Mouse (Mus musculus): ENCODE measurements at regions not wholly inside any gene's neighbourhood (a gene's known extent, or its start where the extent isn't known, plus 50 kb on each side); places are given as distances from the start of the nearest gene placed in this dataset.

- H3K27me3 ChIP-seq (ENCODE audit: control insufficient read depth, insufficient read depth, insufficient read length): no peaks in the 10 kb centered on the region
- no peak overlapping the region for H3K4me3 ChIP-seq
- no peaks in the 10 kb centered on the region for H3K79me2 ChIP-seq (ENCODE audit: control insufficient read depth, insufficient read depth)
- no peak overlapping the region for H3ac ChIP-seq (ENCODE audit: control insufficient read depth, insufficient read length)
- no peak overlapping the region for H3K4me2 ChIP-seq (ENCODE audit: low read depth)
- H3K36me3 ChIP-seq (ENCODE audit: control insufficient read depth, insufficient read depth): no peaks in the 10 kb centered on the region
- TF ChIP-seq TCF12 (IDR thresholded peaks at IDR 0.05; ENCODE audit: insufficient read depth, poor library complexity, severe bottlenecking) (no peak), MYOD1 (IDR thresholded peaks at IDR 0.05; ENCODE audit: control insufficient read depth in 1 of 3, insufficient read length in 2 of 3, low read depth in 2 of 3) (no peak), USF1 (IDR thresholded peaks at IDR 0.05; ENCODE audit: low read depth) (no peak), CEBPB (IDR thresholded peaks at IDR 0.05; ENCODE audit: insufficient read depth, poor library complexity, severe bottlenecking) (no peak)
These were observed 134.1 kb downstream of the Alx1 start for GRCm38 (mm10) chr10:102895952-102896351.

DNA sequence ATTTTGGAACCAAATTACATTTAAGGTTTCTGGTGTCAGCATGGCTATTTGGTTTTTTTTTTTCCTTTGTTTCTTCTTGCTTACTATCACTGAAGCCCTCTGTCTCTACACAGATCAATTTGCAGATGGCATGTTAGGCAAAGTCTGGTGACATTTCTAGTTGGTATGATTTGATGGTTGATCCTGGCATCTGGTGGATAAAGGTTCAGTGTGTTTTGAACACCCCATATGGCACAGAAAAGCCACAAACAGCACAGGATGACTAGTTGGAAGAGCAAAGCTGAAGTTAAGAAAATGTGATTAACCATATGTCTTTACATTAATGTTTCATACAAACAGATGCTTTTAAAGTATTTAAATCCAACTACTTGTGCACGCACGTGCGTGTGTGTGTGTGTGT, 137.6 kb downstream of the Alx1 start:
- H3K79me2 ChIP-seq (ENCODE audit: control insufficient read depth, insufficient read depth): no peaks in the 10 kb centered on the region
- no peak overlapping the region for H3K4me3 ChIP-seq
- no peak for TF ChIP-seq CEBPB (IDR thresholded peaks at IDR 0.05; ENCODE audit: insufficient read depth, poor library complexity, severe bottlenecking)
- TF ChIP-seq USF1 (IDR thresholded peaks at IDR 0.05; ENCODE audit: low read depth): no peak
- no peak for TF ChIP-seq TCF12 (IDR thresholded peaks at IDR 0.05; ENCODE audit: insufficient read depth, poor library complexity, severe bottlenecking)
- no peak for TF ChIP-seq MYOD1 (IDR thresholded peaks at IDR 0.05; ENCODE audit: control insufficient read depth in 1 of 3, insufficient read length in 2 of 3, low read depth in 2 of 3)
- TF ChIP-seq TCF3 (IDR thresholded peaks at IDR 0.05; ENCODE audit: insufficient read length, low read depth): no peak
- no peak for TF ChIP-seq E2F4 (IDR thresholded peaks at IDR 0.05; ENCODE audit: insufficient read depth)
- TF ChIP-seq POLR2A (IDR thresholded peaks at IDR 0.05; ENCODE audit: insufficient read length, low read depth): no peak
- no peak for TF ChIP-seq POLR2AphosphoS2 (IDR thresholded peaks at IDR 0.05; ENCODE audit: insufficient read length, low read depth)
- no peak for TF ChIP-seq MAX (IDR thresholded peaks at IDR 0.05; ENCODE audit: low read depth)
- no peak for TF ChIP-seq REST (IDR thresholded peaks at IDR 0.05; ENCODE audit: insufficient read depth, insufficient read length)
- TF ChIP-seq MYOG (IDR thresholded peaks at IDR 0.05; ENCODE audit: control insufficient read depth in 1 of 3, insufficient read depth in 1 of 3, insufficient read length in 2 of 3, low read depth in 2 of 3): no peak
- no peak for TF ChIP-seq SRF (IDR thresholded peaks at IDR 0.05; ENCODE audit: control insufficient read depth, insufficient read length, low read depth)
- no peaks in the 10 kb centered on the region for H3K27me3 ChIP-seq (ENCODE audit: control insufficient read depth, insufficient read depth, insufficient read length)
- no peak overlapping the region for H3ac ChIP-seq (ENCODE audit: control insufficient read depth, insufficient read length)
- no peak overlapping the region for H3K4me2 ChIP-seq (ENCODE audit: low read depth)
- H3K36me3 ChIP-seq (ENCODE audit: control insufficient read depth, insufficient read depth): no peaks in the 10 kb centered on the region

- Histone ChIP-seq H3K27me3 (ENCODE audit: control insufficient read depth, insufficient read depth, insufficient read length) (no peaks in the 10 kb centered on the region), H3K36me3 (ENCODE audit: control insufficient read depth, insufficient read depth) (no peaks in the 10 kb centered on the region), H3K79me2 (ENCODE audit: control insufficient read depth, insufficient read depth) (no peaks in the 10 kb centered on the region), H3ac (ENCODE audit: control insufficient read depth, insufficient read length) (no peak overlapping the region), H3K4me3 (no peak overlapping the region), H3K4me2 (ENCODE audit: low read depth) (no peak overlapping the region)
- TF ChIP-seq POLR2A (IDR thresholded peaks at IDR 0.05; ENCODE audit: insufficient read length, low read depth) (no peak), REST (IDR thresholded peaks at IDR 0.05; ENCODE audit: insufficient read depth, insufficient read length) (no peak), TCF12 (IDR thresholded peaks at IDR 0.05; ENCODE audit: insufficient read depth, poor library complexity, severe bottlenecking) (no peak), SRF (IDR thresholded peaks at IDR 0.05; ENCODE audit: control insufficient read depth, insufficient read length, low read depth) (no peak), POLR2AphosphoS2 (IDR thresholded peaks at IDR 0.05; ENCODE audit: insufficient read length, low read depth) (no peak), USF1 (IDR thresholded peaks at IDR 0.05; ENCODE audit: low read depth) (no peak), TCF3 (IDR thresholded peaks at IDR 0.05; ENCODE audit: insufficient read length, low read depth) (no peak), MYOD1 (IDR thresholded peaks at IDR 0.05; ENCODE audit: control insufficient read depth in 1 of 3, insufficient read length in 2 of 3, low read depth in 2 of 3) (no peak)
These were observed 140.3 kb downstream of the Alx1 start for GRCm38 (mm10) chr10:102889709-102890108.

DNA sequence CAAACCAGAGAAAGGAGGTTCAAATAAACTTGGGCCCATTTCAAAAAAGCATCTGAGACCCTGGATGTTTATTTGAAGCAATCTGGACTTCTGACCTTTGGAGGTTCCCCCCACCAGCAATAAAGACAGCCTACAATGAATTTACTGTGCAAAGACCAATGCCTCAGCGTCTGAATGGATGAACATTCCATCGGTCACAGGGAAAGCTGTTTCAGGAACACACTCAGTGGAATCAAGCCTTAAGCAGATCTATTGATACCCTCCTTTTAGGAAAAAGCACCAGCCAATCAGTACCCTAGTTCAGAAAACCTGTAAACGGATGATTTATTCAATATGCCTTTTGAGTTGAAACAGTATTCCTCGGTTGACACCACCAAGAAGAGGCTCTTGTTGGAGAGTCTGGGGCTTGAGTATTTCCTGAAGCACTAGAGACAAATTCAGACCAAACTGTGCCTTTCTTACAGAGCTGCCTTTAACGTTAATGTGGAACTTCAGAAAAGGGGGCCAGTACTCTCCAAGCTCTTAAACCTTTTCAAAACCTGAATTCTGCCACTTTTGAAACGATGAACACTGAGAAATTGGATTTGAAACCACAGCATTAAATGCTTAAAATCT, 148.1 kb downstream of the Alx1 start:
- Histone ChIP-seq H3K4me3 (no peak overlapping the region), H3K4me2 (ENCODE audit: low read depth) (no peak overlapping the region), H3K79me2 (ENCODE audit: control insufficient read depth, insufficient read depth) (no peaks in the 10 kb centered on the region), H3ac (ENCODE audit: control insufficient read depth, insufficient read length) (no peak overlapping the region), H3K27me3 (ENCODE audit: control insufficient read depth, insufficient read depth, insufficient read length) (no peaks in the 10 kb centered on the region), H3K36me3 (ENCODE audit: control insufficient read depth, insufficient read depth) (no peaks in the 10 kb centered on the region)
- TF ChIP-seq POLR2A (IDR thresholded peaks at IDR 0.05; ENCODE audit: insufficient read length, low read depth) (no peak), MYOD1 (IDR thresholded peaks at IDR 0.05; ENCODE audit: control insufficient read depth in 1 of 3, insufficient read length in 2 of 3, low read depth in 2 of 3) (no peak), TCF12 (IDR thresholded peaks at IDR 0.05; ENCODE audit: insufficient read depth, poor library complexity, severe bottlenecking) (no peak), SRF (IDR thresholded peaks at IDR 0.05; ENCODE audit: control insufficient read depth, insufficient read length, low read depth) (no peak), E2F4 (IDR thresholded peaks at IDR 0.05; ENCODE audit: insufficient read depth) (no peak), POLR2AphosphoS2 (IDR thresholded peaks at IDR 0.05; ENCODE audit: insufficient read length, low read depth) (no peak), MYOG (IDR thresholded peaks at IDR 0.05; ENCODE audit: control insufficient read depth in 1 of 3, insufficient read depth in 1 of 3, insufficient read length in 2 of 3, low read depth in 2 of 3) (no peak), REST (IDR thresholded peaks at IDR 0.05; ENCODE audit: insufficient read depth, insufficient read length) (no peak), USF1 (IDR thresholded peaks at IDR 0.05; ENCODE audit: low read depth) (no peak), MAX (IDR thresholded peaks at IDR 0.05; ENCODE audit: low read depth) (no peak), TCF3 (IDR thresholded peaks at IDR 0.05; ENCODE audit: insufficient read length, low read depth) (no peak), CEBPB (IDR thresholded peaks at IDR 0.05; ENCODE audit: insufficient read depth, poor library complexity, severe bottlenecking) (no peak)

DNA sequence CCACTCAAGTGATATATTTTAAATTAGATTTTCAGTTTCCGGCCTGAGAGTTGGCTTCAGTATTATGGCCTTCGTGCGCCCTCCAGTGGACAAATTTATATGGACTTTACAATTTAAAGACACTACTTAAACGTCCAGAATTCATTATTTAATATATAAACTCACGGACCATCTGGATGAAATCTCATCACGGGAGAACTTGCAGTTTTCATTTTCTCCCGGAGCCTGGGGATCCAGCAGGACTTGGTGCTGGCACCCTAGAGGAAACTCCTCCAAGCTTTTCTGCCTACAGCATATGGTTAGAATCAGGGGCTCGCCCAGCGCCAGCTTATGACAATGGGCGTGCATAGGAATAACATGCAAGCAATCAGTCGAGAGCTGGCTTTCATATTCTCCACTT, 152.0 kb downstream of the Alx1 start:
- TF ChIP-seq MYOD1 (IDR thresholded peaks at IDR 0.05; ENCODE audit: control insufficient read depth in 1 of 3, insufficient read length in 2 of 3, low read depth in 2 of 3) (no peak), TCF12 (IDR thresholded peaks at IDR 0.05; ENCODE audit: insufficient read depth, poor library complexity, severe bottlenecking) (no peak), E2F4 (IDR thresholded peaks at IDR 0.05; ENCODE audit: insufficient read depth) (no peak), POLR2A (IDR thresholded peaks at IDR 0.05; ENCODE audit: insufficient read length, low read depth) (no peak), USF1 (IDR thresholded peaks at IDR 0.05; ENCODE audit: low read depth) (no peak), TCF3 (IDR thresholded peaks at IDR 0.05; ENCODE audit: insufficient read length, low read depth) (no peak), MYOG (IDR thresholded peaks at IDR 0.05; ENCODE audit: control insufficient read depth in 1 of 3, insufficient read depth in 1 of 3, insufficient read length in 2 of 3, low read depth in 2 of 3) (no peak), SRF (IDR thresholded peaks at IDR 0.05; ENCODE audit: control insufficient read depth, insufficient read length, low read depth) (no peak), REST (IDR thresholded peaks at IDR 0.05; ENCODE audit: insufficient read depth, insufficient read length) (no peak), MAX (IDR thresholded peaks at IDR 0.05; ENCODE audit: low read depth) (no peak), POLR2AphosphoS2 (IDR thresholded peaks at IDR 0.05; ENCODE audit: insufficient read length, low read depth) (no peak), CEBPB (IDR thresholded peaks at IDR 0.05; ENCODE audit: insufficient read depth, poor library complexity, severe bottlenecking) (no peak)
- H3K4me2 ChIP-seq (ENCODE audit: low read depth): peak overlapping the region; percentile 58
- H3K79me2 ChIP-seq (ENCODE audit: control insufficient read depth, insufficient read depth): no peaks in the 10 kb centered on the region
- H3K4me3 ChIP-seq: no peak overlapping the region
- H3ac ChIP-seq (ENCODE audit: control insufficient read depth, insufficient read length): no peak overlapping the region
- no peaks in the 10 kb centered on the region for H3K27me3 ChIP-seq (ENCODE audit: control insufficient read depth, insufficient read depth, insufficient read length)
- H3K36me3 ChIP-seq (ENCODE audit: control insufficient read depth, insufficient read depth): no peaks in the 10 kb centered on the region
